Mouse (Mus musculus) spleen, adult 10 weeks (tissue): Measurements from ENCODE around the gene Ankrd28. TPM values are rescaled to one million over a fixed set of nuclear protein-coding genes. Genes with fewer than 3 reads are reported as not detected.

Experiments used
- polyA plus RNA-seq: library from polyadenylated mRNA; stranded (reverse); fragments of 350-450 nt; fragmentation: Illumina TruSeq; extraction: RNeasy Lipid Tissue Mini Kit (QIAGEN cat#74804); gene quantifications from one replicate; pipeline ENCODE4 v1.2.3, GENCODE M21; 2015; ENCODE audit warnings: low replicate concordance; ENCODE audit not compliant: insufficient read depth

The Ankrd28 gene
- polyA plus RNA-seq = 25.8 TPM

DNA sequence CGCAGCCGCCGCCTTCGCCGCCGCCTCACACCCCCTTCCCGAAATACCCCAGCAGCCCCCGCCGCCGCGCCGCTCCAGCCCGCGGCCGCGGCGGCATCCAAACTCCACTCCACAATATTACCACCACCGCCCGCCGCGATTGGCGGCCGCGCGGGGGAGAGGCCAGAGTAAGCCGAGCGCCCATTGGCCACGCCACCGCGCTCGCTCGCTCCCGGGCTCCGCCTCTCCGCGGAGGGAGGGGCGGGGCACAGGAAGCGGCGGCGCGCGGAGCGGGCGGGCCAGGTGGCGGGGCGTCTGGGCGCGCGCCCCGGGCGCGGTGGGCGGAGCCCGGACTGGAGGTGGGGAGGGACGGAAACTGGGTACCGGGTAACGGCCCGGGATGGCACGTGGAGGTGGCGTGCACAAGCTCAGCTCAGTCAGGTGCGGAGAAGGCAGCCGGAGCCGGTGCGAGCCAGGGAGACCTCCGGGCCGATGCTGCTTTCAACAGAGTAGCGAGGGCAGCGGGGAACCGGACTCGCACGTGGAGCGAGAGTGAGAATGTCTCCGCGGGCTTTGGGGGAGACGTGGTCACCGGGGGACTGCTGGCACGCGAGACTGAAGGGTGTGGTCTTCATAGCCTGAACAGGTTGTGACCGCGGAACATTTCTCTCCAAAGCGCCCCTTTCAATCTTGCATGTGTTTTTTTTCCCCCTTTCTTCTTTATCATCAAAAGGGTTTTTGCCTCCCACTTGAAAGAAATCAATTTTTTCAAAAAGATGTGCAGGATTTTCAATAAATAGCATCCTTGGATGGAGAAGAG, at the start of gene Ankrd28:
Ankrd28 (minus strand) TSS at position 81 of the 799 bp plus-strand sequence.

Other genes with a start within 250 kb of the Ankrd28 start
- 17.7 TPM for gene Colq, start 239.3 kb downstream of the Ankrd28 start, polyA plus RNA-seq
- not detected for gene Gm49387, start 189.8 kb downstream of the Ankrd28 start, polyA plus RNA-seq
- 12.3 TPM for gene Btd, start 189.6 kb downstream of the Ankrd28 start, polyA plus RNA-seq
- 16.3 TPM for gene Hacl1, start 189.4 kb downstream of the Ankrd28 start, polyA plus RNA-seq
- 2.0 TPM for gene Galnt15, start 198.3 kb upstream of the Ankrd28 start, polyA plus RNA-seq